Mouse (Mus musculus): ENCODE results near the gene Scn2a. TPM values are rescaled to one million over a fixed set of nuclear protein-coding genes. Genes with fewer than 3 reads are reported as not detected.
A peak's percentile ranks its signal among the peaks of the same experiment; 100 is the strongest.

The Scn2a gene
- polyA plus RNA-seq, 1 experiment = 91.0 TPM

DNA sequence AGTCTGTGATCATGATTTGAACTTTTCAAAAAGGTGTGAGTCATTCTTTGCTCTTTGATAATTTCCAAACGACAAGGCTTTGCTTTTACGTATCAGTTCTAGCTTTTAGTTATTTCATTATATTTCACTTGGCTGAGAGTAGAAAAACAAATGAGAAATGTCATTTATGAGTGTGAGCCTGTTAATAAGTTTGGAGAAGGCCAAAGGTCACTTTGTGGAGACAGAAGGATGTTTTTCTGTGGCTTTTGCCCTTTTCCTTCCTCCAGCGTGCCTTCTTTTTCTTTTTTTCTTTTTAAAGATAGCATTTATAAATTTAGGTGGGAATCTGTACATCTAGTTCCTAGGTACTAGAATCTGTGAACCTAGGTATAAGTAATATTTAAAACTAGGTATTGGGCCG lies 36.5 kb downstream of the Scn2a start:
- 71% methylated on average over 4 of the region's 4 CpGs for WGBS
- no peak for TF ChIP-seq CTCF (IDR thresholded peaks at IDR 0.05; ENCODE audit: borderline replicate concordance, insufficient read depth, low read depth, low read length)
- TF ChIP-seq POLR2A (IDR thresholded peaks at IDR 0.05; ENCODE audit: borderline replicate concordance, insufficient read depth, low read length) = no peak
- H3K27ac ChIP-seq (ENCODE audit: insufficient read depth, low read length) = no peak overlapping the region; the same call in 1 of the 2 replicates
- no peak for DNase-seq
- H3K27me3 ChIP-seq (ENCODE audit: control insufficient read depth, insufficient read depth, low read length) = no peaks in the 10 kb centered on the region
- H3K4me1 ChIP-seq (ENCODE audit: control insufficient read depth, insufficient read depth, low read length) = peaks cover 16% of the 10 kb centered on the region
- H3K4me3 ChIP-seq (replicated peaks; ENCODE audit: insufficient read depth, low read depth, low read length) = no peak overlapping the region

DNA sequence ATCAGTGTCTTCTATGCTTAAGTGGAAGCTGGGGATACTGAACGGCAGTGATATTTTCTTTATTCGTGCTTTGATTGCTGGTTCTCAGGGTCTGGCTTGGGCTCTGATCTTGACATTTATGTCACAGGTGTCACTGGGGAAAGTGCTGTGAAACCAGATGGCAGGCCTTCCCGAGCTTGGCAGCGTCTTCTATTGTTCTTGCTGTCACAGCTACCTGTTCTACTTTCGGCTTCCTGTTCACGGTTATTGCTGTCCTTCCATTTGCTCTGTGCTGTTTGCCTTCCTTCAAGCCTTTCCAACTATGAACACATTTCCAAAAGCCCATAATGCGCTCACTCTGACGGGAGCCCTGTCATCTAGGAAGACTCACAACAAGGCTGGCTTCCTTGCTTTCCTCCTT lies 37.9 kb downstream of the Scn2a start:
- 12% methylated on average over 8 of the region's 8 CpGs for WGBS
- peak; percentile 94 to 99 for DNase-seq
- H3K27ac ChIP-seq (ENCODE audit: insufficient read depth, low read length) = peak overlapping the region; percentile 84

DNA sequence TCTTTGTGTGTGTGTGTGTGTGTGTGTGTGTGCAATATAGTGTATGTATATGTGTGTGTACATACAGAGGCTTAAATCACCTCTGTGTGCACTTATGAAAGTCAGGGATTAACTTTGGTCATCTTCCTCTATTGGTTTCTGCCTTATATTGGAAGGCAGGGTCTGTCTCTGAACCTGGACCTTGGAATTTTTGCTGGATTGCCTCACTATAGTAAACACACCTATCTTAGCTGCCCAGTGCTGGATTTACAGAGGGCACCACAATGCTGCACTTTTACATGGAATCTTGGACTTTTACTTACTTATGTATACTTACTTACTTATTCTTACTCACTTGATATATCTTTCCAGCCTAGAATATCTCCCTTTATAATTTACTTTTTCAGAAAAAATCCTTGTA lies 43.3 kb downstream of the Scn2a start:
- TF ChIP-seq POLR2A (IDR thresholded peaks at IDR 0.05; ENCODE audit: borderline replicate concordance, insufficient read depth, low read length) (no peak), CTCF (IDR thresholded peaks at IDR 0.05; ENCODE audit: borderline replicate concordance, insufficient read depth, low read depth, low read length) (no peak)
- DNase-seq = no peak
- Histone ChIP-seq H3K4me3 (replicated peaks; ENCODE audit: insufficient read depth, low read depth, low read length) (no peak overlapping the region), H3K27me3 (ENCODE audit: control insufficient read depth, insufficient read depth, low read length) (no peaks in the 10 kb centered on the region), H3K4me1 (ENCODE audit: control insufficient read depth, insufficient read depth, low read length) (peaks cover 17% of the 10 kb centered on the region), H3K27ac (ENCODE audit: insufficient read depth, low read length) (peak overlapping the region; percentile 38; the same call in 1 of the 2 replicates)

More for the DNA sequence above, 37.9 kb downstream of the Scn2a start:
- Histone ChIP-seq H3K4me1 (ENCODE audit: control insufficient read depth, insufficient read depth, low read length) (peaks cover 18% of the 10 kb centered on the region), H3K4me3 (replicated peaks; ENCODE audit: insufficient read depth, low read depth, low read length) (peak overlapping the region; percentile 15), H3K27me3 (ENCODE audit: control insufficient read depth, insufficient read depth, low read length) (no peaks in the 10 kb centered on the region)
- peak; percentile 39; the same call in 1 of the 2 replicates for TF ChIP-seq POLR2A (IDR thresholded peaks at IDR 0.05; ENCODE audit: borderline replicate concordance, insufficient read depth, low read length)
- TF ChIP-seq CTCF (IDR thresholded peaks at IDR 0.05; ENCODE audit: borderline replicate concordance, insufficient read depth, low read depth, low read length) = no peak

DNA sequence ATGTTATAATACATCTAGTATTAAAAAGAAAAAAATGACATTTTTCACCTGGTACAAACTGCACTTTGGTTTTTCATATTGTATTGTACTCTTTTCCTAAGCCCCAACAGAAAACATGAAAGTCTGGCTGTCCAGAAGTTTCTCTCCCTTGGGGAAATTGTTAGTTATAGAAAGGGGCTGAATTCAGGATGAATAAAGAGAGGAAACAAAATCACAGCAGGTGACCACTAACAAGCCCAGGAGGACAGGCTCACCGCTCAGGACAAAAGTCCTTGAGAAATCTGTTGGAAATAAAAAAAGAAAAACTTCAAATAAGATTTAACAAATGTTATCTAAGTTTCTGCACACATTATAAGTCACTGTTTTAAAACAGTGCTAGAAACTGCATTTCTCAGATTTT lies 43.9 kb downstream of the Scn2a start:
- TF ChIP-seq CTCF (IDR thresholded peaks at IDR 0.05; ENCODE audit: borderline replicate concordance, insufficient read depth, low read depth, low read length) (no peak), POLR2A (IDR thresholded peaks at IDR 0.05; ENCODE audit: borderline replicate concordance, insufficient read depth, low read length) (no peak)
- no peak overlapping the region for H3K4me3 ChIP-seq (replicated peaks; ENCODE audit: insufficient read depth, low read depth, low read length)
- WGBS = 13% methylated on average over 1 of the region's 1 CpGs

DNA sequence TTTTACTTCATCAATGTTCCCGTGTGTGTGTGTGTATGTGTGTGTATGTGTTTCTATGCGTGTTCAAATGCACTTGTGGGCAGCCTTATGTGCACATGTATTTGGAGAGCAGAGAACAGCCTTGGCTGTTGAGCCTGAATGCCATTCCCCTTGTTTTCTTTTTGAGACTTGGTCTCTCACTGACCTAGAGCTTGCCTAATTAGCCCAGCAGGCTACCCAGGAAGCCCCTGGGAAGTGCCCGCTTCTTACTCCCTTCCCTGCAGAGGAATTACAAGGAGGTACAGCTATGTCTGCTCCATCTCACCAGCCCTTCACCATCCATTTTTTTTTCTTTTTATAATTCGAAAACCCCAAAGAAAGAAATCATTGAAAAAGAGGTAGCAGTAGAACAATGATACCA lies 44.6 kb downstream of the Scn2a start:
- Histone ChIP-seq H3K4me3 (replicated peaks; ENCODE audit: insufficient read depth, low read depth, low read length) (no peak overlapping the region), H3K27me3 (ENCODE audit: control insufficient read depth, insufficient read depth, low read length) (no peaks in the 10 kb centered on the region), H3K4me1 (ENCODE audit: control insufficient read depth, insufficient read depth, low read length) (peaks cover 17% of the 10 kb centered on the region), H3K27ac (ENCODE audit: insufficient read depth, low read length) (0 out of 2 replicates have a peak overlapping the region, but pooled peaks have one; percentile 54)
- 34% methylated on average over 4 of the region's 4 CpGs for WGBS
- TF ChIP-seq POLR2A (IDR thresholded peaks at IDR 0.05; ENCODE audit: borderline replicate concordance, insufficient read depth, low read length) (no peak), CTCF (IDR thresholded peaks at IDR 0.05; ENCODE audit: borderline replicate concordance, insufficient read depth, low read depth, low read length) (no peak)
- no peak for DNase-seq

More for the DNA sequence above, 43.9 kb downstream of the Scn2a start:
- no peak overlapping the region for H3K27ac ChIP-seq (ENCODE audit: insufficient read depth, low read length)
- H3K4me1 ChIP-seq (ENCODE audit: control insufficient read depth, insufficient read depth, low read length) = peaks cover 17% of the 10 kb centered on the region
- no peak for DNase-seq
- no peaks in the 10 kb centered on the region for H3K27me3 ChIP-seq (ENCODE audit: control insufficient read depth, insufficient read depth, low read length)

DNA sequence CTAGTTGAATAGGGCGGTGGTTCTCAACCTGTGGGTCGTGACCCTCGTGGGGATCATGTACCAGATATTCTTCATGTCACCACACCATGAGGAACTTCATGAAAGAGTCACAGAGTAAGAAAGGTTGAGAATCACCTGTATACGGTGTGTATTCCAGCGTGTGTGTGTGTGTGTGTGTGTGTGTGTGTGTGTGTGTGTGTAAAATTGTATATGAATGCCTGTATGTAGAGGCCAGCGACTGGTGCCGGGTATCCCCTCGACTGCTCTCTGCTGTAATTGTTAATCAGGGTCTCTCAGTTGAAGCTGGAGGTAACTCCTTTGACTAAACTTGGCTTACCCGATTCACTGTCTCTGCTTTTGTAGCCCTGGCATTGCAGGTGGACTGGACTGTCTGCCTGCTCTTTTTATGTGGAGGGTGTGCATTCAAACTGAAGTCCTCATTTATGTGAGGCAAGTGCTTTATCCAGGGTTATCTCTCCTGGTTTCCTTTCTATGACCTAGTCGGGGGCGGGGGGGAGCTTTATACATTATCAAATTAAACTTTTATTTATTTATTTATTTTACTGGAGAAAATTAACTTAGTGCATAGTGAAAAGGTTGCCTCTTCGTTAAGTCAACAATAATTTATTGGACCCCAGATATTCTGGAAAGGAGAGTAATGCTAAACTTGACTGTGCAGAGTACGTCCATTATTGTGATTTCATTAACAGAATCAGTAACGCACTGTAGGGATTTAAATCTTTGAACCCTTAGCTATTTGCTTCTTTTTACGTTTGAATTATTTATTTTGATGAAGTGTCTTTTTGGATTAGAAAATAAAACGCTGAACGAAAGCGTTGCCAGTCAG lies 47.2 kb downstream of the Scn2a start:
- TF ChIP-seq CTCF (IDR thresholded peaks at IDR 0.05; ENCODE audit: borderline replicate concordance, insufficient read depth, low read depth, low read length) (no peak), POLR2A (IDR thresholded peaks at IDR 0.05; ENCODE audit: borderline replicate concordance, insufficient read depth, low read length) (no peak)
- DNase-seq = peak; percentile 40 to 49
- H3K27me3 ChIP-seq (ENCODE audit: control insufficient read depth, insufficient read depth, low read length) = no peaks in the 10 kb centered on the region
- H3K4me1 ChIP-seq (ENCODE audit: control insufficient read depth, insufficient read depth, low read length) = peaks cover 19% of the 10 kb centered on the region
- peak overlapping the region; percentile 82 for H3K27ac ChIP-seq (ENCODE audit: insufficient read depth, low read length)
- peak overlapping the region; percentile 62 for H3K4me3 ChIP-seq (replicated peaks; ENCODE audit: insufficient read depth, low read depth, low read length)
- WGBS = 37% methylated on average over 18 of the region's 18 CpGs

DNA sequence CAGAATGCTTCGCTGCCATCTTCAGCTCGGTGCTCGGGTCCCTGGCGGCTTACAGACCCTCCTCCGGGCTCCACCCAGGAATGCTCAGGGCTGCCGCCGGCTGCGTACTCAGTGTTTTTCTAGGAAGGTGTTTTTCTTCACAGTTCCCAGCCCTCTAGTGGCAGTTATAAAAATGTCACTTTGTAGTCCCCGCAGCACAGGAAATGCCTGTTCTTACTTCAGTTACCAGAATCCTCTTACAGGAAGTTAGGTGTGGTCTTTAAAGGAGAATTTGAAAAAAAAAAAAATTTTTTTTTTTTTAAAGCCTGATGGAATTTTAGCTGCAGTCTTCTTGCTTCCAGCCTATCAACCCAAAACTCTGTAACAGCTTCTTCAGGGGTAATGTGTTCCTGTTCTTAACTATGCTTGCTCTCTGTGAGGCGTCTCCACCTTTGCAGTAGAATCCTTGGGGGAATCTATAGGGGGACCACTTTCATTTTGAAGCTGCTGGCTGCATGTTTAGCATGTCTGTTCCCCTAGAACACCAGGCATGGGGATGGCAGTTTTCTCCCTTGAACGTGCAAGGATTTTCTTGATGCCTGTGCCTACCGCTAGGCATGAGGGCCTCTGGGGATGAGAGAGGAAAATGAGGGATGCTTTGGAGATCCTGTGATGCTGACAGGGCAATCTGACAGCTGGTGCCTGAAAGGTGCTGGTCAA lies 48.0 kb downstream of the Scn2a start:
- peak; percentile 51; the same call in 1 of the 2 replicates for TF ChIP-seq POLR2A (IDR thresholded peaks at IDR 0.05; ENCODE audit: borderline replicate concordance, insufficient read depth, low read length)
- TF ChIP-seq CTCF (IDR thresholded peaks at IDR 0.05; ENCODE audit: borderline replicate concordance, insufficient read depth, low read depth, low read length) = peak; percentile 56; the same call in 1 of the 2 replicates
- H3K4me1 ChIP-seq (ENCODE audit: control insufficient read depth, insufficient read depth, low read length) = peaks cover 19% of the 10 kb centered on the region
- peak; percentile 82 to 93 for DNase-seq
- peak overlapping the region; percentile 100 for H3K27ac ChIP-seq (ENCODE audit: insufficient read depth, low read length)
- H3K27me3 ChIP-seq (ENCODE audit: control insufficient read depth, insufficient read depth, low read length) = no peaks in the 10 kb centered on the region
- H3K4me3 ChIP-seq (replicated peaks; ENCODE audit: insufficient read depth, low read depth, low read length) = peak overlapping the region; percentile 100
- 3% methylated on average over 12 of the region's 12 CpGs for WGBS

All from cerebellum, adult 2 months (tissue).